Mouse (Mus musculus) heart, embryonic 13.5 days (tissue): ENCODE data around the gene Oit1. TPM values are rescaled to one million over a fixed set of nuclear protein-coding genes. Genes with fewer than 3 reads are reported as not detected.

Source experiments
- ATAC-seq: fragments of 200-750 bp; cut with Nextera tagmentation; 2 replicates; pipeline ENCODE4 v1.8.0; 2017; ENCODE audit warnings: moderate TSS enrichment; ENCODE audit not compliant: insufficient number of reproducible peaks, low FRiP score, low TSS enrichment; ENCODE audit errors: extremely low read depth
- H3K27ac ChIP-seq: fragments of 300-500 bp; sonication (generic); replicated peaks from 2 replicates; pipeline ENCODE4 v1.5.1; 2015; ENCODE audit warnings: moderate library complexity, mild to moderate bottlenecking, inconsistent platforms
- H3K27me3 ChIP-seq: fragments of 300-500 bp; sonication (generic); replicated peaks from 2 replicates; pipeline ENCODE4 v1.6.1; 2015; ENCODE audit warnings: mild to moderate bottlenecking, inconsistent platforms
- H3K36me3 ChIP-seq: fragments of 300-500 bp; sonication (generic); 2 replicates; pipeline ENCODE4 v1.6.1; 2015; ENCODE audit warnings: mild to moderate bottlenecking, inconsistent platforms
- H3K4me1 ChIP-seq: fragments of 300-500 bp; sonication (generic); 2 replicates; pipeline ENCODE4 v1.6.1; 2015; ENCODE audit warnings: inconsistent platforms
- H3K4me2 ChIP-seq: fragments of 300-500 bp; sonication (generic); 2 replicates; pipeline ENCODE4 v1.6.1; 2015; ENCODE audit warnings: inconsistent platforms, mild to moderate bottlenecking, moderate library complexity
- H3K4me3 ChIP-seq: fragments of 300-500 bp; sonication (generic); 2 replicates; pipeline ENCODE4 v1.5.1; 2015; ENCODE audit warnings: moderate library complexity, mild to moderate bottlenecking, inconsistent platforms
- H3K9ac ChIP-seq: fragments of 300-500 bp; sonication (generic); 2 replicates; pipeline ENCODE4 v1.6.1; 2015; ENCODE audit warnings: inconsistent platforms, mild to moderate bottlenecking, moderate library complexity
- H3K9me3 ChIP-seq: fragments of 300-500 bp; sonication (generic); 2 replicates; pipeline ENCODE4 v1.6.1; 2016; ENCODE audit warnings: inconsistent platforms
- WGBS: fragments of 180-500 bp; shearing (Covaris S2); methylation state at CpG from one replicate; pipeline ENCODE4 v1.1.7; 2015; ENCODE audit warnings: mixed read lengths; 5-methylcytosine and 5-hydroxymethylcytosine counted together
- polyA plus RNA-seq: library from polyadenylated mRNA; unstranded; fragments of >200 nt; fragmentation: Nextera tagmentation; extraction: Ambion mirVana; gene quantifications from 2 replicates; pipeline ENCODE4 v1.2.1, GENCODE M21; 2015

The Oit1 gene
- not detected in 2 replicates for polyA plus RNA-seq

- no peak within 1 kb of the TSS for H3K4me3 ChIP-seq
- no peak within 1 kb of the TSS for H3K4me2 ChIP-seq
- H3K4me1 ChIP-seq = no peaks in the 10 kb centered on the region
- no peaks in the 10 kb centered on the region for H3K36me3 ChIP-seq
- H3K27ac ChIP-seq = no peak within 1 kb of the TSS
- no peak for ATAC-seq
- WGBS = 60% methylated on average over 8 of the region's 8 CpGs
- no peaks in the 10 kb centered on the region for H3K27me3 ChIP-seq
- H3K9me3 ChIP-seq = peaks cover 2% of the 10 kb centered on the region; the same call in 1 of the 2 replicates
- no peak within 1 kb of the TSS for H3K9ac ChIP-seq
Observed at GRCm38 (mm10) chr14:8378685-8379313, at the start of gene Oit1. Gene Oit1, minus strand, starts transcription at chr14:8378754.

DNA sequence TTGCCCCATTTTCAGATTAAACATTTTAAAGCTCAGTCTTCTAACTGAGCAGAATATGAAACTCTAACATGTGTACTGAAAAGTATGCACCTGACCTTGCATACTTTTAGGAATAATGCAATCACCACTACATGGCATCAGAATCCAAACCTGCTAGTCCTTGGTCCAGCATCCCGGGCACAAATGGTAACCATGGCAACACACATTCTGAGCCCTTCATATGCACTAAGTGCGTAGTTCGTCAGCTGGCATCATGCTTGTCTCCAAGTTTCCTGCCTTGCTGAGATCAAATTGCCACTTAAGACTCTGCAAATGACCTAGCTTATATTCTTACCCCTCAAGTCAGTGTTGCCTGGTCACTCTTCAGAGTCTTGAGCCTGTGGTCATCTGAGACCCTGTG, 44.3 kb upstream of the Oit1 start:
- no peak overlapping the region for H3K9ac ChIP-seq
- H3K4me2 ChIP-seq = no peak overlapping the region
- no peak for ATAC-seq
- H3K4me1 ChIP-seq = peaks cover 7% of the 10 kb centered on the region
- no peaks in the 10 kb centered on the region for H3K27me3 ChIP-seq
- 86% methylated on average over 3 of the region's 3 CpGs for WGBS
- H3K36me3 ChIP-seq = no peaks in the 10 kb centered on the region
- H3K9me3 ChIP-seq = no peaks in the 10 kb centered on the region
- no peak overlapping the region for H3K4me3 ChIP-seq
- no peak overlapping the region for H3K27ac ChIP-seq

DNA sequence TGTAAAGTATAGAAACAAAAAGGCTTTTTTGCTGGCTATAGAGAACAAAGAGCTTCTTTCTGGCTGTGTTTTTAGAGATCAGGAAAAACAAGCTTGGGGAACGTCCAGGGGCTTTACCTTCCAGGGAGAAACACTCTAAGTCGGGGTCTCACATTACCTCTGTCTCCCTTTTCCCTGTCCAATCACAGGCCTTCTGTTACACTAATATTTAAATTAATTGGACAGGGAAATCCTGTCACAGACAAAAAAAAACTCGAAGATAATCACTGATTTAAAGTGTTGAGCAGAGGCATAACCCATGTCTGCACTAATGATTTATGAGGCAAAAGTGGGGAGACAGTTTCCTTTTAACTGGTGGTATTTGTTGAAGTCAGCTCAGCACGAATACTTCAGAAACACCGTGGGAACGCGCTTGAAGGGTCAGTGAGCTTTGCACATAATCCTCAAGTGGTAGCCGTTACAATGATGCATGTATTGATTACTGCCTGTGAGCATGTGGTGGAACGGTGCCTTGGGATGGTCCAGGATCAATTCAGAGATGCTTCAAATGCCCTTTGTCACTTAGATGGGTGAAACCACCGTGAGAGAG, 42.7 kb upstream of the Oit1 start:
- Histone ChIP-seq H3K4me3 (no peak overlapping the region), H3K27ac (no peak overlapping the region), H3K9ac (no peak overlapping the region), H3K9me3 (no peaks in the 10 kb centered on the region), H3K27me3 (no peaks in the 10 kb centered on the region), H3K36me3 (no peaks in the 10 kb centered on the region), H3K4me1 (peaks cover 7% of the 10 kb centered on the region), H3K4me2 (peak overlapping the region; percentile 45)
- WGBS = 33% methylated on average over 10 of the region's 10 CpGs
- no peak for ATAC-seq

GRCm38 (mm10) chr14:8418610-8419009, 40.1 kb upstream of the Oit1 start:
- Histone ChIP-seq H3K4me3 (no peak overlapping the region), H3K36me3 (no peaks in the 10 kb centered on the region), H3K27ac (no peak overlapping the region), H3K4me2 (no peak overlapping the region), H3K9ac (no peak overlapping the region), H3K4me1 (peaks cover 7% of the 10 kb centered on the region), H3K27me3 (no peaks in the 10 kb centered on the region), H3K9me3 (no peaks in the 10 kb centered on the region)
- WGBS = 30% methylated on average over 3 of the region's 3 CpGs
- ATAC-seq = no peak

- no peaks in the 10 kb centered on the region for H3K9me3 ChIP-seq
- no peak overlapping the region for H3K27ac ChIP-seq
- no peaks in the 10 kb centered on the region for H3K27me3 ChIP-seq
- H3K4me2 ChIP-seq = no peak overlapping the region
- 64% methylated on average over 6 of the region's 6 CpGs for WGBS
- H3K9ac ChIP-seq = no peak overlapping the region
- H3K4me1 ChIP-seq = no peaks in the 10 kb centered on the region
- H3K36me3 ChIP-seq = no peaks in the 10 kb centered on the region
- no peak overlapping the region for H3K4me3 ChIP-seq
- ATAC-seq = no peak
Observed at GRCm38 (mm10) chr14:8405946-8406345, 27.4 kb upstream of the Oit1 start.

- H3K4me1 ChIP-seq = no peaks in the 10 kb centered on the region
- no peaks in the 10 kb centered on the region for H3K36me3 ChIP-seq
- no peak overlapping the region for H3K9ac ChIP-seq
- 81% methylated on average over 3 of the region's 3 CpGs for WGBS
- H3K9me3 ChIP-seq = no peaks in the 10 kb centered on the region
- H3K4me2 ChIP-seq = no peak overlapping the region
- no peak overlapping the region for H3K4me3 ChIP-seq
- H3K27ac ChIP-seq = no peak overlapping the region
- H3K27me3 ChIP-seq = no peaks in the 10 kb centered on the region
- no peak for ATAC-seq
Observed at GRCm38 (mm10) chr14:8403310-8403709, 24.8 kb upstream of the Oit1 start.

DNA sequence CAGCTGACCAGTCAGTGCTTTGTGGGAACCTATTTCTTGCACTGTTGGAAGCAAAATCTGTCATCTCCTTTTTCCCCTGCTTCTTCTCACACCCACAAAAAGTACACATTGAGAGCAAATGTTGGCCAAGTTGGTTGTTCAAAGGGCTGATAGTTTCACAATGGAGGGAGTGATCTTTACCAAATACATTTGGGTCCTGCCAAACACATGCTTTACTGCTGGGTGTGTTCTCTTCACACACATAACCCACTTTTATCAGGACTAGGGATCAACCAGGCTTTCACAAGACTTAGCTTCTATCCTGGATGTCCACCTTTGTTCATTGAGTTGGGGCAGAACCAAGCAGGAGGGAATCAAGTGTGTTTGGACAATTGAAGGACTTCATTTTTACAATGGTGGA, 20.0 kb upstream of the Oit1 start:
- Histone ChIP-seq H3K36me3 (no peaks in the 10 kb centered on the region), H3K4me1 (no peaks in the 10 kb centered on the region), H3K9ac (no peak overlapping the region), H3K4me3 (no peak overlapping the region), H3K27me3 (no peaks in the 10 kb centered on the region), H3K9me3 (no peaks in the 10 kb centered on the region), H3K4me2 (no peak overlapping the region), H3K27ac (no peak overlapping the region)
- ATAC-seq = no peak

GRCm38 (mm10) chr14:8395690-8396287, 17.2 kb upstream of the Oit1 start:
- H3K27me3 ChIP-seq = no peaks in the 10 kb centered on the region
- H3K4me3 ChIP-seq = no peak overlapping the region
- no peaks in the 10 kb centered on the region; the same call in 1 of the 2 replicates for H3K4me1 ChIP-seq
- H3K27ac ChIP-seq = no peak overlapping the region
- no peaks in the 10 kb centered on the region for H3K9me3 ChIP-seq
- ATAC-seq = no peak
- WGBS = 39% methylated on average over 7 of the region's 7 CpGs
- no peak overlapping the region for H3K9ac ChIP-seq
- no peak overlapping the region for H3K4me2 ChIP-seq
- no peaks in the 10 kb centered on the region for H3K36me3 ChIP-seq

- no peaks in the 10 kb centered on the region for H3K9me3 ChIP-seq
- WGBS = 52% methylated on average over 6 of the region's 6 CpGs
- H3K27ac ChIP-seq = no peak overlapping the region
- H3K4me2 ChIP-seq = no peak overlapping the region
- H3K4me3 ChIP-seq = no peak overlapping the region
- no peaks in the 10 kb centered on the region; the same call in 1 of the 2 replicates for H3K4me1 ChIP-seq
- H3K9ac ChIP-seq = no peak overlapping the region
- no peak for ATAC-seq
- H3K27me3 ChIP-seq = no peaks in the 10 kb centered on the region
- no peaks in the 10 kb centered on the region for H3K36me3 ChIP-seq
Observed at GRCm38 (mm10) chr14:8392181-8392825, 13.7 kb upstream of the Oit1 start.

DNA sequence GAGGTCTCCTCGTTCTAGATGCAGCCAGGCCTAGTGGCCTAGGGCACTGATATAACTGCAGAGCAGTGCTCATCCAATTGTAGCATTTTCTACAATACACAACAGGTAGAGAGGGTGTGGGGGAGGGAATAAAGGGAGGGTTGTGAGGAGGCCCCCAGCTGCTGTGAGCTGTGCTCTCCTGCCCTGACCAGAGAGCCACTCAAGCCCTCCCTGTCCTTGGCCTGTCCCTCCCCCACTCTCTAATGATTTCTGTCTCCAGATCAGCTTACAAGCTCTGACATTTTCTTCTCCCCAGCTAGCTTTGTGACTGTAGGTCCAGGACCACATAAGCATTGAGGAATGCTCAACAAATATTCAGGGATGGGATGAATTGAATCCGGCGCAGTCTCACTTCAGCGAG, 9.2 kb downstream of the Oit1 start:
- WGBS = 85% methylated on average over 4 of the region's 4 CpGs
- Histone ChIP-seq H3K9me3 (no peaks in the 10 kb centered on the region), H3K27ac (no peak overlapping the region), H3K9ac (no peak overlapping the region), H3K4me1 (peaks cover 8% of the 10 kb centered on the region; the same call in 1 of the 2 replicates), H3K36me3 (no peaks in the 10 kb centered on the region), H3K27me3 (no peaks in the 10 kb centered on the region), H3K4me3 (no peak overlapping the region), H3K4me2 (no peak overlapping the region)
- no peak for ATAC-seq

DNA sequence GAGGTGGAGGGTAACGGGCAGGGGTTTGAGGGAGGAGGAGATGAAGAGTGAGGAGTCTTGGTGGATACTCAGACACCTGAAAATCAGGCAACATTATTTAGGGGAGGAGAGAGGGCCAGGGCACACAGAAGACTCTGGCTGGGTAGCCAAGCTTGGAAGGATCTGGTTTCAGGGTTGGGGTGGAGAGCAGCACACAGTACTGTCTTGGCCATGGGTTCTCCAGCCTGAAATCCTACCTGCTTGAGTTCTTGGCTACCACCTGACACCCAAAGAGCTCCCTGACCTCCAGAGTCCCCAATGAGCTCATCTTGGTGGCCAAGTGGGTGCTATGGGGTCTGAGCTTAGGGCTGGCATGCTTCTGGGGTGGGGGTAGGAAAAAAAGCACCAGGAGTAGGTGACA, 9.7 kb downstream of the Oit1 start:
- H3K9me3 ChIP-seq = no peaks in the 10 kb centered on the region
- H3K4me1 ChIP-seq = peaks cover 8% of the 10 kb centered on the region; the same call in 1 of the 2 replicates
- 84% methylated on average over 1 of the region's 1 CpGs for WGBS
- no peaks in the 10 kb centered on the region for H3K36me3 ChIP-seq
- no peaks in the 10 kb centered on the region for H3K27me3 ChIP-seq
- H3K4me3 ChIP-seq = no peak overlapping the region
- H3K4me2 ChIP-seq = no peak overlapping the region
- no peak for ATAC-seq
- H3K27ac ChIP-seq = no peak overlapping the region
- no peak overlapping the region for H3K9ac ChIP-seq
